Mouse (Mus musculus) kidney, embryonic 14.5 days (tissue): ENCODE results near the gene Col16a1. TPM values are rescaled to one million over a fixed set of nuclear protein-coding genes. Genes with fewer than 3 reads are reported as not detected.

ENCODE experiments used
- ATAC-seq: fragments of 200-750 bp; cut with Nextera tagmentation; 2 replicates; pipeline ENCODE4 v1.8.0; 2017; ENCODE audit warnings: moderate number of reproducible peaks, mild to moderate bottlenecking, moderate TSS enrichment, moderate library complexity; ENCODE audit not compliant: low FRiP score, low TSS enrichment
- H3K27ac ChIP-seq: fragments of 300-500 bp; sonication (generic); 2 replicates; pipeline ENCODE4 v1.5.1; 2014; ENCODE audit warnings: low read depth, mild to moderate bottlenecking, low read length, moderate library complexity, mixed read lengths
- H3K27me3 ChIP-seq: fragments of 300-500 bp; sonication (generic); 2 replicates; pipeline ENCODE4 v1.6.1; 2014; ENCODE audit warnings: mild to moderate bottlenecking, low read length; ENCODE audit not compliant: control insufficient read depth, insufficient read depth
- H3K36me3 ChIP-seq: fragments of 300-500 bp; sonication (generic); 2 replicates; pipeline ENCODE4 v1.6.1; 2014; ENCODE audit warnings: low read length, mixed read lengths; ENCODE audit not compliant: control insufficient read depth, insufficient read depth
- H3K4me1 ChIP-seq: fragments of 300-500 bp; sonication (generic); 2 replicates; pipeline ENCODE4 v1.6.1; 2014; ENCODE audit warnings: low read length, mixed read lengths; ENCODE audit not compliant: control insufficient read depth, insufficient read depth
- H3K4me2 ChIP-seq: fragments of 300-500 bp; sonication (generic); replicated peaks from 2 replicates; pipeline ENCODE4 v1.6.1; 2014; ENCODE audit warnings: low read depth, mild to moderate bottlenecking, low read length
- H3K4me3 ChIP-seq: fragments of 300-500 bp; sonication (generic); 2 replicates; pipeline ENCODE4 v1.5.1; 2014; ENCODE audit warnings: mild to moderate bottlenecking, low read length
- H3K9ac ChIP-seq: fragments of 300-500 bp; sonication (generic); 2 replicates; pipeline ENCODE4 v1.6.1; 2014; ENCODE audit warnings: low read depth, mild to moderate bottlenecking, low read length, moderate library complexity
- H3K9me3 ChIP-seq: fragments of 300-500 bp; sonication (generic); 2 replicates; pipeline ENCODE4 v1.6.1; 2016; ENCODE audit warnings: low read length; ENCODE audit not compliant: control insufficient read depth
- WGBS: fragments of 180-500 bp; shearing (Covaris S2); extraction: QIAGEN DNeasy Blood & Tissue Kit; methylation state at CpG from one replicate; pipeline ENCODE4 v1.1.7; 2014; 5-methylcytosine and 5-hydroxymethylcytosine counted together
- polyA plus RNA-seq: library from polyadenylated mRNA; unstranded; fragments of >200 nt; fragmentation: Nextera tagmentation; extraction: Ambion mirVana; gene quantifications from 2 replicates; pipeline ENCODE4 v1.2.1, GENCODE M21; 2014

Col16a1 gene
- polyA plus RNA-seq, 1 experiment from 2014 or later: 27.6 TPM

GRCm38 (mm10) chr4:130123020-130123419 is 75.4 kb downstream of the Col16a1 start:
- Histone ChIP-seq H3K9me3 (no peaks in the 10 kb centered on the region), H3K4me3 (no peak overlapping the region), H3K36me3 (peaks cover 56% of the 10 kb centered on the region), H3K27me3 (no peaks in the 10 kb centered on the region), H3K4me1 (no peaks in the 10 kb centered on the region; the same call in 1 of the 2 replicates), H3K27ac (no peak overlapping the region), H3K4me2 (no peak overlapping the region), H3K9ac (no peak overlapping the region)
- WGBS: 83% methylated on average over 5 of the region's 5 CpGs
- ATAC-seq: no peak

GRCm38 (mm10) chr4:130124110-130124509 is 76.5 kb downstream of the Col16a1 start:
- no peak overlapping the region for H3K27ac ChIP-seq
- no peak overlapping the region for H3K4me2 ChIP-seq
- no peak for ATAC-seq
- H3K4me3 ChIP-seq: no peak overlapping the region
- no peaks in the 10 kb centered on the region for H3K27me3 ChIP-seq
- H3K9me3 ChIP-seq: no peaks in the 10 kb centered on the region
- no peak overlapping the region for H3K9ac ChIP-seq
- WGBS: 90% methylated on average over 4 of the region's 4 CpGs
- peaks cover 57% of the 10 kb centered on the region for H3K36me3 ChIP-seq
- H3K4me1 ChIP-seq: no peaks in the 10 kb centered on the region; the same call in 1 of the 2 replicates

GRCm38 (mm10) chr4:130125164-130125563 is 77.5 kb downstream of the Col16a1 start:
- Histone ChIP-seq H3K9ac (no peak overlapping the region), H3K4me2 (no peak overlapping the region), H3K27me3 (no peaks in the 10 kb centered on the region), H3K4me1 (no peaks in the 10 kb centered on the region; the same call in 1 of the 2 replicates), H3K27ac (no peak overlapping the region), H3K4me3 (no peak overlapping the region), H3K9me3 (no peaks in the 10 kb centered on the region), H3K36me3 (peaks cover 57% of the 10 kb centered on the region)
- ATAC-seq: no peak
- WGBS: 89% methylated on average over 6 of the region's 6 CpGs

- no peak overlapping the region for H3K4me3 ChIP-seq
- H3K9ac ChIP-seq: no peak overlapping the region
- H3K9me3 ChIP-seq: no peaks in the 10 kb centered on the region
- no peaks in the 10 kb centered on the region for H3K27me3 ChIP-seq
- H3K4me2 ChIP-seq: no peak overlapping the region
- no peaks in the 10 kb centered on the region; the same call in 1 of the 2 replicates for H3K4me1 ChIP-seq
- WGBS: 77% methylated on average over 5 of the region's 5 CpGs
- no peak for ATAC-seq
- H3K27ac ChIP-seq: no peak overlapping the region
- H3K36me3 ChIP-seq: peaks cover 57% of the 10 kb centered on the region
Observed at GRCm38 (mm10) chr4:130125935-130126334, 78.3 kb downstream of the Col16a1 start.

GRCm38 (mm10) chr4:130128907-130129306 is 81.3 kb downstream of the Col16a1 start:
- Histone ChIP-seq H3K36me3 (peaks cover 35% of the 10 kb centered on the region), H3K27ac (no peak overlapping the region), H3K4me2 (no peak overlapping the region), H3K9me3 (no peaks in the 10 kb centered on the region), H3K27me3 (no peaks in the 10 kb centered on the region), H3K4me3 (no peak overlapping the region), H3K9ac (no peak overlapping the region), H3K4me1 (no peaks in the 10 kb centered on the region)
- no peak for ATAC-seq
- 90% methylated on average over 5 of the region's 5 CpGs for WGBS

GRCm38 (mm10) chr4:130130082-130130481 is 82.4 kb downstream of the Col16a1 start:
- no peak overlapping the region for H3K4me3 ChIP-seq
- H3K4me2 ChIP-seq: no peak overlapping the region
- peaks cover 30% of the 10 kb centered on the region for H3K36me3 ChIP-seq
- H3K9ac ChIP-seq: no peak overlapping the region
- H3K9me3 ChIP-seq: no peaks in the 10 kb centered on the region
- 81% methylated on average over 10 of the region's 10 CpGs for WGBS
- no peaks in the 10 kb centered on the region for H3K4me1 ChIP-seq
- ATAC-seq: no peak
- no peak overlapping the region; the same call in 1 of the 2 replicates for H3K27ac ChIP-seq
- no peaks in the 10 kb centered on the region for H3K27me3 ChIP-seq

GRCm38 (mm10) chr4:130130641-130131350 is 83.2 kb downstream of the Col16a1 start:
- Histone ChIP-seq H3K9me3 (no peaks in the 10 kb centered on the region), H3K4me3 (no peak overlapping the region), H3K9ac (no peak overlapping the region), H3K4me2 (no peak overlapping the region), H3K27me3 (no peaks in the 10 kb centered on the region), H3K4me1 (no peaks in the 10 kb centered on the region), H3K27ac (no peak overlapping the region; the same call in 1 of the 2 replicates), H3K36me3 (peaks cover 23% of the 10 kb centered on the region)
- ATAC-seq: 0 out of 2 replicates have a peak, but pooled peaks have one; percentile 17
- WGBS: 49% methylated on average over 13 of the region's 13 CpGs

- H3K4me3 ChIP-seq: no peak overlapping the region
Observed at GRCm38 (mm10) chr4:130131448-130132105, 83.9 kb downstream of the Col16a1 start.

GRCm38 (mm10) chr4:130133399-130133798 is 85.8 kb downstream of the Col16a1 start:
- Histone ChIP-seq H3K4me3 (no peak overlapping the region), H3K36me3 (no peaks in the 10 kb centered on the region)
- ATAC-seq: no peak

More at GRCm38 (mm10) chr4:130131448-130132105, 83.9 kb downstream of the Col16a1 start:
- H3K4me1 ChIP-seq: no peaks in the 10 kb centered on the region
- no peaks in the 10 kb centered on the region for H3K27me3 ChIP-seq
- no peak for ATAC-seq
- H3K36me3 ChIP-seq: peaks cover 15% of the 10 kb centered on the region
- 90% methylated on average over 7 of the region's 7 CpGs for WGBS
- no peaks in the 10 kb centered on the region for H3K9me3 ChIP-seq
- no peak overlapping the region for H3K9ac ChIP-seq
- no peak overlapping the region for H3K27ac ChIP-seq
- H3K4me2 ChIP-seq: no peak overlapping the region

More at GRCm38 (mm10) chr4:130133399-130133798, 85.8 kb downstream of the Col16a1 start:
- no peak overlapping the region for H3K27ac ChIP-seq
- no peak overlapping the region for H3K9ac ChIP-seq
- H3K4me1 ChIP-seq: no peaks in the 10 kb centered on the region
- H3K27me3 ChIP-seq: peaks cover 8% of the 10 kb centered on the region
- no peaks in the 10 kb centered on the region for H3K9me3 ChIP-seq
- no peak overlapping the region for H3K4me2 ChIP-seq
- 59% methylated on average over 6 of the region's 6 CpGs for WGBS
